Mouse (Mus musculus): Measurements from ENCODE around the gene Coro1b.
"Not testable (repeated sequence)": the region's sequence is repeated elsewhere in the genome, so short reads cannot be mapped to it uniquely, and the experiment has no call there.

Gene Coro1b

GRCm38 (mm10) chr19:4119716-4120487 lies 28.5 kb upstream of the Coro1b start:
- intact Hi-C loops (cut with DNase I): no loop called here

DNA sequence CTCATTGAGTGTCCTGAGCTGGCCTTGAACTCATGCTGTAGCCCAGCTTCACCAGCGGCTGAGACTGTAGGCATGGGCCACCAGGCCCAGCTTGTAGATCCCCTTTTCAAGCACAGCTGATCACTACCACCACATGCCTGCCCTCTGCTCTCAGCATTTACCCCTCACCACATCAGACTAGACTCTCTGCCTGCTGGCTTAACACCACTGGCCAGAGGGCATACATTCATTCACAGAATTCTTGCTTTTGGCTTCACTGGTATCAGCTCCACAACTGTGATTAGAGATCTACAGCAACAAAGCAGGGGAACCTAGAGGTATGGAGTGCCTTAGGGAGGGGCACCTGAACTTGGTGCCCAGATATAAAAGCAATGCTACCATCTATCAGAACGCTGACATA lies 27.9 kb upstream of the Coro1b start:
- intact Hi-C loops (cut with DNase I): no loop called here

DNA sequence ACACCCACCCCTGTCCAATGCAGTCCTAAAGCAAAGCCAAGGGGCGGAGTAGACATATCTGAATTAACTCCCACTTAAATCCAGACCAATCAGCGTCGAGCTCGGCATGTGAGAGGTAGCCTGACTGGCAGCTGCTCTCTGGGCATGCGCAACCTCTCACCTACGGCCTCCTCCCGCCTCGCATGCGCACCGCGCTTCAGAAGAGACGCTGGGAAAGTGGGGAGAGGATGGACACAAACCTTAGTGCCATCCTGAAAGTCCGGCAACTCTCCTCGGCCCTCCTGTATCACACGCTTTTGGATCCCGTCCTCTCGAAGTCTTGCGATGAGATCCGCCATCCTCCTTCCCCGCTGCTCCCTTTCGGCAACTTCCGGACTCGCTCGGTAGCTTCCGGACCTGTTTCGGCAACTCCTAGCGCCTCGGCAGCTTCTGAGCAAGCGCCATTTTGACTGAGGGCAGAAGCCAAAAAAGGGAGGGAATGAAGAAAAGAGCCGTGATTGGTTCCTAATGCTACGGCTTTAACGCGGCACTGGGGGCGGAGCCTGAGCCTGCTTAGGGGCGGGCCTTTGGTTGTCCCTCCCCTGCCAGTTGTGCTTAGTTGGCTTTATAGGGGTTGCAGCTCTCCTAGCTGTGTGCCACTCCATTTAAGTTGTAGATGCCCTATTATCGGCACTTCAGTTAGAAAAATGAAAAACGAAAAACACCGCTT lies 27.2 kb upstream of the Coro1b start:
- intact Hi-C loops (cut with DNase I): no loop called here

- intact Hi-C loops (cut with DNase I): not testable (repeated sequence)
Observed at GRCm38 (mm10) chr19:4121896-4122295, 26.5 kb upstream of the Coro1b start.

DNA sequence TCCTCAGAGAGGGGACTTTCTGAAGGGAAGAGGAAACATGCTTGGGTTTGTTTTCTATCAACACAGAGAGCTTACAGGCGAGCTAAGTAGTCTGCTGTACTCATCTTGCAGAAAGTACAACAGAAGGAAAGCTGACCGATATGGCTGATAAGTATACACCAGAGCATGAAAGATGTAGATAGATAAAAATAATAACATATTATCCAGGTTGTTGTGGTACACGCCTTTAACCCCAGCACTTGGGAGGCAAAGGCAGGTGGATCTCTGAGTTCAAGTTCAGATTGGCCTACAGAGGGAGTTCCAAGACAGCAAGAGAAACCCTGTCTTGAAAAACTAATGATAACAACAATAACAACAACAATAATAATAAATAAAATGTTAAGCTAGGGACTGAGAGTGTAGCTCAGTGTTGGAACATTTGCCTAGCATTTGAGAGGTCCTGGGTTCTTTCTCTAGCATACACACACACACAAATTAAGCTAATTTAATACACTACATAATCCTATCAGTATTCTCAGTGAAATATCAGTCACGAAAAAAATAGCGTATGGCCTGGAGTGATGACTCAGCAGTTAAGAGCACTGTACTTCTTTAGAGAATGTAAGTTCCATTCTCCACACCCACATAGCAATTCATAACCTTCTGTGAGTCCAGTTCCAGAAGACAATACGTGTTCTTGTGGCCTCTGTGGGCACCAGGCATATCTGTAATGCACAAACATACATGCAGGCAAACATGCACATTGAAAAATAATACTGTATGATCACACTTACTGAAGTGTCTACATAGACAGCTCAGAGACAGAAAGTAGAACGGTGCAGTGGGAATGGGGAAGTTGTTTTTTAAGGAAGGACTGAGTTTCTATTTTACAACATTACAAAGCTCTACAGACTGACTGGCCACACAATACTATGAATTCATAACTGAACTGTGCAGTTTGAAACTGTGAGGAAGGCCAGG lies 25.7 kb upstream of the Coro1b start:
- intact Hi-C loops (cut with DNase I): no loop called here

DNA sequence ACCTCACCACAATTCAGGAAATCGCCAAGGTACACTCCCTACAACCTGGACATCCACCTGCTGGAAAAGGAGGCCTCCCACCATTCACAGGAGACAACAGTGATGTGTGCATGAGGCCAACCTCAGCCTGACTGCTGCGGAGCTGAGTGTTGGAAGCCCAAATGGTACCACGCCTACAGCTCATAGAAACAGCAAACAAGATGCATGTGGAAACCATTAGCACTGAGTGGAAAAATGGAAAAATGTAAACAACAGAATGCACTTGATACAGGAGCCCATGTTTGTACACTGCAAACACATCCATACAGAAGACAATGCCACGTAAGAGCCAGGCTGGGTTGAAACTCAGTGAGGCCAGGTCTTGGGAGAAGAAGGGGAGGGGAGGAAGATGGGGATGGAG lies 24.0 kb upstream of the Coro1b start:
- intact Hi-C loops (cut with DNase I): no loop called here

GRCm38 (mm10) chr19:4125268-4125667 lies 23.2 kb upstream of the Coro1b start:
- intact Hi-C loops (cut with DNase I): not testable (repeated sequence)

DNA sequence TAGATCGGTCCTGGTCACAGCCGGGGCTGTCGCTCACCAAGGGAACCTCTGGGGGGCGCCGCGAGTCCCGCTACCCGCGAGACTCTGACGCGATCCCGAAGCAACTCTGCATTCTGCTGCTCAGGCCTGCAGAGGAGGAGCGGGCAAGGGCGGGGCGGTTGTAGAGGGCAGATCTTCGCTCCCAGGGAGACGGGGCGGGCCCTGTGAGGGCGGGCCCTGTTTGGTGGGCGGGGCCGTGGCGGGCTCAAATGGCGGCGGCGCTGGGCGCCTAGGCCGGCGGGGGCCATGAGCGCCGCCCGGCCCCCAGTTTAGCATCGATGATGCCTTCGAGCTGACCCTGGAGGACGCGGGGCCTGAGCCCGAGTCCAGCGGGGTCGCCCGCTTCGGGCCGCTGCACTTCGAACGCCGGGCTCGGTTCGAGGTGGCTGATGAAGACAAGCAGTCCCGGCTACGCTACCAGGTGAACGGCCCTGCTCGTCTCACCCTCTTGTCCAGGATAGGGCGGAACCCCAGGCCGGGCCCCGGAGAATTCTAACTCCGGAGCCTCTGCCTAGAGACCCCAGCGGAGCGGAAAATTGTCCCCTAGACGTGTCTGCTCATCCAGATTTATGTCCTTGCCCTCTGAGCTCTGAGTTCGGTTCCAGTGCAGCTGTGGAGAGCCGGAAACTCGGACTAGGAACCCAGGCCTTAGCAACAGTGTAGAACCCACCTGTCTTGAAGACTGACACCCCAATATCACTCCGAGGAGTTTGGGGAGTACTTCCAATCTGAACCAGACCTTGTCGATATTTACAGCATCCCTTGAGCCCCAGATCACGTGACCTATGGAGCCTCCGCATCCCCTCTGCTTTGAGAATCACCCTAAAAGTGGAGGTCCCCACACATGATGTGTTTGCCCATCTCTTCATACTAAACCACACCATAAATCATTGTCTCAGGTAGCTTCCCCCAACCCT lies 22.4 kb upstream of the Coro1b start, which contains the start of gene Aip:
TSS of gene Aip (minus strand) at position 118 of the 956 bp plus-strand sequence.
- intact Hi-C loops (cut with DNase I): loop anchor here (2.0 kb wide), 1 partner anchor 21 kb away; no protein-coding TSS in a partner anchor

DNA sequence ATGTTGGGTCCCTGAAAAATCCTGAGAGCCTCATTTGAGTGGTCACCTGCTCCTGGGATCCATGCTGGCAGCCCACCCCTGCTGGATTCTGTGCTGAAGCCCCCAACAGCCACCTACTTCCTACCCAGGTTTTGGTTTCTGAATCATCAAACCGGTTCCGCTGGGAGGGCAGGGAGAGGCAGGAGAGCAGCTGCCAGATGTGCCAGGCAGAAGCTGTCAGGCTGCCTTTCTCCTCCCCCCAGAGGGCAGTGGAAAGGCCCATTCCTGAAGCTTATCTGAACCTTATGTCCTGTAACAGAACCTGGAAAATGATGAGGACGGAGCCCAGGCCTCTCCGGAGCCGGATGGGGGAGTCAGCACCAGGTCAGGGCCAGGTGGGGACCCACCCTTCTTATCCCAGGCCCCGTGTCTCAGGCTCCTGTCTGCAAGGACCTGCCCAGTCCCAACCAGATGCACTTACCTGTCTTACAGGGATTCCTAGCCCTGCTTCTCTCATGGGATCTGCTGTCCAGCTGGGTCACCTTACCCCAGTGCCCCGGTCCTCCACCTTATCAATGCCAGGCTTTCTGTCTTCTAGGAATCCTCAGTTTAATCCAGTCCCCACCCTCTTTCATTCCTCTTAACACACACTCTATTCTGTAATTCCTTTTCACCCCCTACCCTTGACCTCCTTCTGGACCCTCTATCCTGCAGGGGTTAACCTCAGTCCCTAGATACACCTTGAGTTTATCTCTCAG lies 21.5 kb upstream of the Coro1b start:
- intact Hi-C loops (cut with DNase I): loop anchor here (2.0 kb wide), 1 partner anchor 20 kb away; no protein-coding TSS in a partner anchor

GRCm38 (mm10) chr19:4129462-4129861 lies 19.0 kb upstream of the Coro1b start:
- intact Hi-C loops (cut with DNase I): no loop called here

GRCm38 (mm10) chr19:4130106-4130505 lies 18.3 kb upstream of the Coro1b start:
- intact Hi-C loops (cut with DNase I): loop anchor here (5.0 kb wide), 1 partner anchor 33 kb away; the partner anchor contains the start of genes Cdk2ap2 and Pitpnm1

- intact Hi-C loops (cut with DNase I): loop anchor here (5.0 kb wide), 1 partner anchor 34 kb away; the partner anchor contains the start of genes Cdk2ap2 and Pitpnm1
Observed at GRCm38 (mm10) chr19:4131075-4131474, 17.3 kb upstream of the Coro1b start.

DNA sequence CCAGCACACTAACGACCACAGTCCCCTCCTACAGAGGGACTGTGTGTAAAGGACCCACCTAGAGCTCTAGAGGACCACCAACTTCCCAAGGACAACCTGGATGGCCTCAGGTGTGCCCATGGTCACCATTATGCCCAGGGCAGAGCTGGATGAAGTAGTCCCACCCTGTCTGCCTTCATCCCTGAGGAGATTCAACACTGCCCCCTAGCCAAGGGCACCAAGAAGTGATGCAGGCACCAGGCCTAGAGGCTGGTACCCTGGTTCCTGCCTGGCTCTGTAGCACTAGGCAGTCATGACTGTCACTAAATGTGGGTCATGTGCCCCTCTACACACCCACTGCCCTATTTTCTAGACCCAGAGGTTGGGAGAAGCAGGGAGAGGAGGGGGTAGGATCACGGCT lies 16.7 kb upstream of the Coro1b start:
- intact Hi-C loops (cut with DNase I): loop anchor here (5.0 kb wide), 1 partner anchor 34 kb away; the partner anchor contains the start of genes Cdk2ap2 and Pitpnm1

DNA sequence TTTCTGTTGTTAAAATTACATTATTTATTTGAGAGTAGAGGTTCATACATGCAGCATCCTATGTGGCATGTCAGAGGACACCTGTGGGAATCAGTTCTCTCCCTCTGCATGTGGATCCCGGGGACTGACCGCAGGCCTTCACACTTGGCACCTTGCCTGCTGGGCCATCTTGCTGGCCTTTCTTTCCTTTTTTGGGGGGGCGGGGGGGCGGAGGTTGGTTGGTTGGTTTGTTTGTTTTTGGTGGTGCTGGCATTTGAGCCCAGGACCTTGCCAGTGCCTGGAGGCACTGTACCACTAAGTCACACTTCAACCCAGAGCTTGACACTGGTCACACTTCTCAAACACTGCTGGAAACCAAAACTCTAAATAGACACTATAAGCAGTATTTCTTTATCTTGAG lies 14.1 kb upstream of the Coro1b start:
- intact Hi-C loops (cut with DNase I): loop anchor here (5.0 kb wide), 1 partner anchor 37 kb away; the partner anchor contains the start of genes Cdk2ap2 and Pitpnm1

DNA sequence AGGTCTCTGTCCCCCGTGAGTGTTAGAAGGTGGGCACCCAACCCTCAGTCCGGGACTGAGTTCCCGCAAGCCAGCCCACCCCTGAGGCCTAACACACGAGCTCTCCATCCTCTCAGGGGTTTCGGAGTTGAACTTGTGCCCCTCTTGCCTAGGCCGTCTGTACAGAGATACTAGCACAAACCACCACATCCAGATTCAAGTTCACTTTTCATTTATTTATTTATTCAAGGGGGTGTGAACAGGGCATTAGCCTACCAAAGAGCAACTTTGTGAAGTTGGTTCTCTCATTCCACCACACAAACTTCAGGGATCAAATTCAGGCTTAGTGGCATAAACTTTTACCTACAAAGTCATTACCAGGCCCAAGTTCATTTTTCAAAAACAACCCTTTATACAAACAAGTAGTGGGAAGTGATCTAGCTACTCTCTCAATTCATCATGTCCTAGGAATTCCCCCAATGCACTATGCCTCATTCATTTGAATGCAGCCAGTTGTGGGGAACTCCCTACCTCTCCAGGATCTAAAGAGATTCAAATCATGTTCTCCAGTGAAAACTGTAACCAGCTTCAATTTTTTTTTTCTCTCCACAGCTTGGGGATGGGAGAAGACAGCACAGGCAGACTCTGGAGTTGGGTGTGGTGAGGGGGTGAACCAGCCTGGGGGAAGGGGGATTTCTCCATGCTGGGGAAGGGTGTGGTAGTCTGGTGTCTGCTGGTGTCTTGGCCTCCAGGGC lies 13.0 kb upstream of the Coro1b start:
- intact Hi-C loops (cut with DNase I): not testable (repeated sequence)

- intact Hi-C loops (cut with DNase I): not testable (repeated sequence)
Observed at GRCm38 (mm10) chr19:4135963-4136345, 12.5 kb upstream of the Coro1b start.

DNA sequence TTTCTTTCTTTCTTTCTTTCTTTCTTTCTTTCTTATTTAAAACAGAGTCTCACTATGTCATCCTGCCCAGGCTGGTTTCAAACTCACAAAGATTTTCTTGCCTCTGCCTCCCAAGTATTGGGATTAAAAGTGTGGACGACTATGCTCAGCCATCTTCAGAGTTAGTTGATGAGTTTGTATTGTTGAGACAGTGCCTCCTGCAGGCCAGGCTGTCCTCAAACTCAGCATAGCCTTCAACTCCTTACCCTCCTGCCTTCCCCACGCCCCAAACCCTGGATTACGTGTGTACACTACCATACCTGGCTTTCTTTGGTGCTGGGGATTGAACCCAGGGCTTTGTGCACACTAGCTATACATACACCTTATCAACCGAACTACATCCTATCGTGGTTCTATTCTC lies 12.0 kb upstream of the Coro1b start:
- intact Hi-C loops (cut with DNase I): no loop called here

GRCm38 (mm10) chr19:4137913-4138312 lies 10.5 kb upstream of the Coro1b start:
- intact Hi-C loops (cut with DNase I): no loop called here
